Mouse (Mus musculus) lung, adult 10 weeks (tissue): ENCODE results near the gene S100b. TPM values are rescaled to one million over a fixed set of nuclear protein-coding genes. Genes with fewer than 3 reads are reported as not detected.

Experiments used
- polyA plus RNA-seq: library from polyadenylated mRNA; stranded (reverse); fragments of 350-450 nt; fragmentation: Illumina TruSeq; extraction: RNeasy Lipid Tissue Mini Kit (QIAGEN cat#74804); gene quantifications from one replicate; pipeline ENCODE4 v1.2.3, GENCODE M21; 2014; ENCODE audit warnings: low read depth, low replicate concordance; ENCODE audit not compliant: insufficient read depth

S100b gene
- 2.7 TPM for polyA plus RNA-seq

GRCm38 (mm10) chr10:76253536-76253935 lies at the start of gene S100b:
Gene S100b (plus strand): TSS chr10:76253853.

GRCm38 (mm10) chr10:76237341-76238225 lies 16.1 kb upstream of the S100b start, which contains the start of gene Prmt2:
Gene Prmt2 (minus strand): TSS chr10:76237865.

Other genes with a start within 250 kb of the S100b start
- gene Zfp280b, start 221.2 kb upstream of the S100b start, polyA plus RNA-seq = 2.9 TPM
- gene Slc5a4b, start 142.9 kb upstream of the S100b start, polyA plus RNA-seq = not detected
- gene Slc5a4a, start 106.4 kb upstream of the S100b start, polyA plus RNA-seq = not detected
- gene Prmt2, start 16.0 kb upstream of the S100b start, polyA plus RNA-seq = 37.8 TPM
- 6.0 TPM for gene Dip2a, start 91.4 kb downstream of the S100b start, polyA plus RNA-seq
- not detected for gene AC141477.1, start 186.6 kb downstream of the S100b start, polyA plus RNA-seq
- gene Pcnt, start 188.9 kb downstream of the S100b start, polyA plus RNA-seq = 19.4 TPM
- gene 2610028H24Rik, start 195.2 kb downstream of the S100b start, polyA plus RNA-seq = 28.0 TPM
- gene Mcm3ap, start 215.1 kb downstream of the S100b start, polyA plus RNA-seq = 25.7 TPM
- gene Ybey, start 215.3 kb downstream of the S100b start, polyA plus RNA-seq = 1.2 TPM